Mouse (Mus musculus) intestine, embryonic 16.5 days (tissue): ENCODE results near the gene Opn5. TPM values are rescaled to one million over a fixed set of nuclear protein-coding genes. Genes with fewer than 3 reads are reported as not detected.

Source experiments
- polyA plus RNA-seq: library from polyadenylated mRNA; unstranded; fragments of >200 nt; fragmentation: Nextera tagmentation; extraction: Ambion mirVana; gene quantifications from 2 replicates; pipeline ENCODE4 v1.2.1, GENCODE M21; 2015

The Opn5 gene
- polyA plus RNA-seq, 1 experiment from 2014 or later, result not detected

Other genes with a start within 250 kb of the Opn5 start
- 0.13 TPM in 1 of 2 replicates, not detected in the other for gene Adgrf4, start 80.9 kb upstream of the Opn5 start, polyA plus RNA-seq
- gene Adgrf2, start 130.8 kb upstream of the Opn5 start, polyA plus RNA-seq, result not detected in 2 replicates